Mouse (Mus musculus): ENCODE results near the gene Diexf. TPM values are rescaled to one million over a fixed set of nuclear protein-coding genes. Genes with fewer than 3 reads are reported as not detected.

Diexf gene
- 12.0 TPM for polyA plus RNA-seq (2014; fragmentation: Illumina TruSeq; extraction: RNeasy Lipid Tissue Mini Kit (QIAGEN cat#74804); ENCODE audit: low read depth, low replicate concordance)

DNA sequence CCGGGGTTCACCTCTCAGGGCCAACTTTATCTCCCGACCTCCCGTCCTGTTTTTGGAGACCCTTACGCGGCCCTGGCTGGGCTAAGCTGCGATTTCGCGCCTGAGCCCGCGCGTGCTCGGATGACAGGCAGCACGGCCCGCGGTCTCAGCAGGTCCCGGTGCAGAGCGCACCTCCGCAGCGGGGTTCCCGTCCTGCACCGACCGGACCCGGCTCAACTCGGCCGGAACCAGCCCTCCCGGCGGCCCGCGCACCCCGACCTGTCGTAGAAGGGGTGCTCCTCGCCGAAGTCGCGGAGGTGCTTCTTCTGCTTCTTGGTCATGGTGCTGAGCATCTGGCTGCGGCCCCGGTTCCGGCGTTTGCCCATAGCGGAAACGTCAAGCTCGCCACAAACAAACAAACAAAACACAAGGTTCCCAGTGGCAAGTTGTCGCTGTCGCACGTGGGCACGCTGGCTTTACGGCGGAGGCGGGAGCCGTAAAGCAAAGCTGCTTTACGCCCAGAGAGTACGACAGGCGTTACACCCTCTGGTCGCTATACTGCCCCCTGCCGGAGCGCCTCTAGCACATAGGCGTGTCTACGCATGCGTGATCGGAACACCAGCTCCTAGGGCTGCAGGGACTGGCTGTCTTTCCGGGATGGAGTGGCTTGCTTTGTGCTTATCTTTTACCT, at the start of gene Diexf:
TSS of gene Diexf (minus strand) at position 487 of the 670 bp plus-strand sequence.

DNA sequence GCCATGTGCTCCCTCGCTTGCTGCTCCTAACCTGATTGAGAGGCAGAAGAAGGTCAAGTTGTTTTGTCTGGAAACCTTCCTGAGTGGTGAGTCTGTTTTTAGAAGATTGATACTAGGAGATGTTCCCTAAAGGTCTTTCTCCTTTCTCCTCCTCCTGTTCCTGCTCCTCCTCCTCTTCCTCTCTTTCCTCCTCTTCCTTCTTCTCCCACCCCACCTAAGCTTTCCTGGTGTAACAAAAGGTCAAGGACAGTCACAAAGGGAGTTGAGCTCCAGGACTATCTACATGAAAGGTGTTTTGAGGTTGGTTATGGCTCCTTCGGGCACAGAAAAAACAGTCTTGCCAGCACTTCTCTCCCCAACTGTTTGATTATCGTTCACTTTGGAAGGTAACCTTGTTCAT, 37.7 kb upstream of the Diexf start, which contains the start of gene A130010J15Rik:
TSS of gene A130010J15Rik (plus strand) at position 301 of the 400 bp plus-strand sequence.

DNA sequence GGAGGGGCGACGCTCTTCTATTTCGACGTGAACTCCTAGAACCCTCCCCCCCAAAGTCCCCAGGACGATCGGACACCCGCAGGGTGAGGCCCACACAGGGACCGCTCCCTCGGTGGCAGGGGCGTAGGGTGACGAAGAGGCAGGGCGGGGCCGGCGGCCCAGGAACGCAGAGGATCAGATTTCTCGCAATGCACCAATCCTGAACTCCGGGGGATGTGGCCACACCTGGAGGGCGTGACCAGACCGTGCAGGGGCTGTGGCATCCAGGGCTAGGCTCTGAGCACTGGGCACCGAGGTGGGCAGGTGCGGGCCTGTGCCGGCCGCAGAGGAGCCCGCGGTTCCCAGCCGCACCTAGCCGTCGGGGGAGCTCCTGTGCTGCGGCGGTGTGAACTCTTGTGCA, 22.8 kb upstream of the Diexf start, which contains the start of gene Irf6:
TSS of gene Irf6 (plus strand) at position 240 of the 400 bp plus-strand sequence.

Other genes with a start within 250 kb of the Diexf start
- 5.0 TPM for gene Syt14, start 94.5 kb downstream of the Diexf start, polyA plus RNA-seq (2014; fragmentation: Illumina TruSeq; extraction: RNeasy Lipid Tissue Mini Kit (QIAGEN cat#74804); ENCODE audit: low read depth, low replicate concordance)
- gene Irf6, start 22.8 kb upstream of the Diexf start, polyA plus RNA-seq (2014; fragmentation: Illumina TruSeq; extraction: RNeasy Lipid Tissue Mini Kit (QIAGEN cat#74804); ENCODE audit: low read depth, low replicate concordance): 6.8 TPM
- 9.0 TPM for gene A130010J15Rik, start 37.8 kb upstream of the Diexf start, polyA plus RNA-seq (2014; fragmentation: Illumina TruSeq; extraction: RNeasy Lipid Tissue Mini Kit (QIAGEN cat#74804); ENCODE audit: low read depth, low replicate concordance)
- gene Traf3ip3, start 71.4 kb upstream of the Diexf start, polyA plus RNA-seq (2014; fragmentation: Illumina TruSeq; extraction: RNeasy Lipid Tissue Mini Kit (QIAGEN cat#74804); ENCODE audit: low read depth, low replicate concordance): not detected
- 0.36 TPM for gene Lamb3, start 77.4 kb upstream of the Diexf start, polyA plus RNA-seq (2014; fragmentation: Illumina TruSeq; extraction: RNeasy Lipid Tissue Mini Kit (QIAGEN cat#74804); ENCODE audit: low read depth, low replicate concordance)
- 0.73 TPM for gene Hsd11b1, start 133.8 kb upstream of the Diexf start, polyA plus RNA-seq (2014; fragmentation: Illumina TruSeq; extraction: RNeasy Lipid Tissue Mini Kit (QIAGEN cat#74804); ENCODE audit: low read depth, low replicate concordance)
- not detected for gene G0s2, start 142.9 kb upstream of the Diexf start, polyA plus RNA-seq (2014; fragmentation: Illumina TruSeq; extraction: RNeasy Lipid Tissue Mini Kit (QIAGEN cat#74804); ENCODE audit: low read depth, low replicate concordance)
- gene Camk1g, start 240.0 kb upstream of the Diexf start, polyA plus RNA-seq (2014; fragmentation: Illumina TruSeq; extraction: RNeasy Lipid Tissue Mini Kit (QIAGEN cat#74804); ENCODE audit: low read depth, low replicate concordance): 0.85 TPM